Mouse (Mus musculus) hematopoietic stem cell, adult 5-6 weeks (primary cell): ENCODE data around the gene Nkg7. TPM values are rescaled to one million over a fixed set of nuclear protein-coding genes. Genes with fewer than 3 reads are reported as not detected.
A peak's percentile ranks its signal among the peaks of the same experiment; 100 is the strongest.
"Not testable (repeated sequence)": the region's sequence is repeated elsewhere in the genome, so short reads cannot be mapped to it uniquely, and the experiment has no call there.

Experiments used
- ATAC-seq, 2 experiments: fragments of 125-278 bp in 1 of 2; replicated peaks in 1 of 2; 2 replicates each; pipeline ENCODE4 v1.8.0; 2016 to 2017; ENCODE audit warnings: inconsistent platforms in 2 of 2, mild to moderate bottlenecking in 2 of 2, moderate number of reproducible peaks in 2 of 2, low read depth in 1 of 2, moderate TSS enrichment in 1 of 2; ENCODE audit not compliant: low FRiP score in 2 of 2, poor library complexity in 2 of 2, severe bottlenecking in 2 of 2, insufficient read depth in 1 of 2, low TSS enrichment in 1 of 2
- total RNA-seq: library from RNA; stranded (forward); fragments of 172-1452, 232-1000 nt; gene quantifications from 2 replicates; pipeline ENCODE4 v1.2.3, GENCODE M21; 2017

Gene Nkg7
- 94.2 and 115 TPM in 2 replicates for total RNA-seq

- peak; percentile 55 to 60; a peak in 3 of 4 replicates for ATAC-seq
Observed at GRCm38 (mm10) chr7:43436341-43437255, at the start of gene Nkg7. Gene Nkg7, plus strand, starts transcription at chr7:43437073.

DNA sequence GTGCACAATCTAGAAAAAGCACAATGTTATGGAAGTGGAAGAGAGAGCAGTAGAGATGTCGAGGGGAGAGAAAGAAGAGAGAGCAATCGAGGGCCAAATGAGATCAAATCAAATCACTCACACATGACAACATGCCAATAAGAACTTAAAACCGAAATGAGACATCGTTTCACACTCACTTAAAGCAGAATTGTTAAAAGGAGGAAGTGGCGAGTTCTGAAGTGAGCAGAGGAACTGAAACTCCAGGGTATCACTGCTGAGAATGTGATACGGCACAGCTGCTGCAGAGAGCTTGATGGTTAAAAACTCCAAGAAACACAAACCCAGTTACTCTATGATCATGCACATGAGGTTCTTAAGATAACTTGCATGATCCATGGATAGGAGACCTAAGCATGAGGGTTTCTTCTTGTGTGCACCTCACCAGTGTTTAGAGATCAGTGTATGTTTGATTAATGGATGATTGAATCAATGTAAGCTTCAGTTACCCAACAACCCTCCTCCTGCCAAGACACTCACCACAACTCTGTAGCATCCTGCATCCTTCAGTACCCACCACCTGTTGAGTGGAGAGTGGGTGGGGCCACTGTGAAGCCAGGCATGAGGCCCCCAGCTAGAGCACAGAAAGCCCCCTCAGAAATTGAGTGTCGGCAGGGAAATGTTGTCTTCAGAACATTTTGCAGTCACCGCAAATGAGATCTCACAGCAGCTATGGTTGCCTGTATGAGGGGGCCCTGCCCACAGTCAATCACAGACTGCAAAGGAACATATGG is 44.3 kb upstream of the Nkg7 start:
- peak; percentile 83 to 88 for ATAC-seq

GRCm38 (mm10) chr7:43399501-43399900 is 37.4 kb upstream of the Nkg7 start:
- ATAC-seq: no peak

DNA sequence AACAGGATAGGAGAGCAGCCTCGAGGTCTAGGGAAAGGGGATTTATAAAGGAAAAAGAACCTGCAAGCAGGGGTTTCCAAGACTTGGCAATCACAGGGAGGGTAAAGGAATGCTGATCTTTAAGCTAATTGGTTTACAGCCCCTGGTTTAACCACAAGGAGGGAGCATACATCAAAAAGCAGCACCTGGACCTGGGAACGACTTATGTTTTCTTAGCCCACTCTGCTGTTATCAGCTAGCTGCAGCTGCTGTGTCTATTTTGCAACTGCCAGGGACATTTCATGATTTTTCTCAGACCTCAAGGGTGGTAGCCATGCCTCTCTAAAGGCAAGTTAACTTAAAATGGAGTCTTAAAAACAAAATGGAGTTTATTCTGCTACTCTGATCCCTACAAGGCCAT is 34.2 kb upstream of the Nkg7 start:
- ATAC-seq: no peak

GRCm38 (mm10) chr7:43407573-43407972 is 29.3 kb upstream of the Nkg7 start:
- ATAC-seq: no peak; a peak in 1 of 4 replicates

- peak; percentile 87 to 90 for ATAC-seq
Observed at GRCm38 (mm10) chr7:43408131-43408553, 28.7 kb upstream of the Nkg7 start, which contains the start of gene Siglecg. Gene Siglecg, plus strand, starts transcription at chr7:43408204.

DNA sequence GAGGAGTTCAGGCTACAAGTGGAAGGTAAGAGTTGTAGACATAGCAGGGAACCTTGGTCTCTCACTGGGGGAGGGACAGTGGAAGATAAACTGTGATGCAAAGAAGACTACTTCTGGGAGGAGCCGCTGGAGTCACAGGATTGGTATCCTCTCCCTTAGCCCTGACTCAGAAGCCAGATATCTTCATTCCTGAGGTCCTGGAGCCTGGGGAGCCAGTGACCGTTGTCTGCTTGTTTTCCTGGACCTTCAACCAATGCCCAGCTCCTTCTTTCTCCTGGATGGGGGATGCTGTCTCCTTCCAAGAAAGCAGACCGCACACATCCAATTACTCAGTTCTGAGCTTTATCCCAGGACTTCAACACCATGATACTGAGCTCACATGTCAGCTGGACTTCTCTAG is 27.8 kb upstream of the Nkg7 start:
- no peak for ATAC-seq

DNA sequence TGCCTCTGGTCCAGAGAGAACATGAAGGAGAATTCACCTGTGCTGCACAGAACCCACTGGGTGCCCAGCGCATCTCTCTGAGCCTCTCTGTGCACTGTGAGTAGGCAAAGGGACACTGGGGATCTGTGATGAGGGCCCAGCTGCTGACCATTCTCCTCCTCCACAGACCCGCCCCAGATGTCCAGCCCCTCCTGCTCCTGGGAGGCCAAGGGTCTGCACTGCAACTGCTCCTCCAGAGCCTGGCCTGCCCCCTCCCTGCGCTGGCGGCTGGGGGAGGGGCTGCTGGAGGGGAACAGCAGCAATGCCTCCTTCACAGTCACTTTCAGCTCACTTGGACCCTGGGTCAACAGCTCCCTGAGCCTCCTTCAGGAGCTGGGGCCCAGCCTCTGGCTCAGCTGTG is 25.1 kb upstream of the Nkg7 start:
- not testable (repeated sequence) for ATAC-seq

GRCm38 (mm10) chr7:43417298-43417697 is 19.6 kb upstream of the Nkg7 start:
- ATAC-seq: no peak

DNA sequence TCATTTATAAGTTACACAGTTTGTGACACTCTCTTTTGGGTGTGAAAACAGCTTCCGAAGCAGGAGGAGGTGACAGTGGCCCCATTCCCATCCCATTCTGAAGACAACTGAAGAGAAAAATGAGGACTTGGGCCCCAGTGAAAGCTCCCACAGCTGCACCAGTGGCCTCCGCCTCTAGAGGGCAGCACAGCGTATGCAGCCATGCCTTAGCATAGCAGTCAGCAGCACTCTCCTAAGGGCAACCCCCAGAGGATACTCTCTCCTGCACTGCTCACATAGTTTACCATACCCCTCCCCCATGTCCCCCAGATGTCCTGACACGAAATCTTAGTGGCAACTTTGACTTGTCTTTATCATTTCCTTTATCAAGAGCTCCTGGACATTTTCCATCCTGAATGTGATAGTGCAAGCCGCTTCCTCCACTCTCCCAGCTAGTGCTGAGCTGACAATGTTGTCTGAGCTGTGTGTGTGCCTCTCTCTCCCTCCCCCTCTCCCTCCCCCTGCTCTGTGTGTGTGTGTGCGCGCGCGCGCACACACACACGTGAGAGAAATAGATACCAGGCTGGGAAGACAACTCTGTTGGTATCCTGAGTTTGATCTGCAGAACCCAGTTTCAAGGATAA is 13.8 kb upstream of the Nkg7 start:
- peak; percentile 98 to 99 for ATAC-seq

DNA sequence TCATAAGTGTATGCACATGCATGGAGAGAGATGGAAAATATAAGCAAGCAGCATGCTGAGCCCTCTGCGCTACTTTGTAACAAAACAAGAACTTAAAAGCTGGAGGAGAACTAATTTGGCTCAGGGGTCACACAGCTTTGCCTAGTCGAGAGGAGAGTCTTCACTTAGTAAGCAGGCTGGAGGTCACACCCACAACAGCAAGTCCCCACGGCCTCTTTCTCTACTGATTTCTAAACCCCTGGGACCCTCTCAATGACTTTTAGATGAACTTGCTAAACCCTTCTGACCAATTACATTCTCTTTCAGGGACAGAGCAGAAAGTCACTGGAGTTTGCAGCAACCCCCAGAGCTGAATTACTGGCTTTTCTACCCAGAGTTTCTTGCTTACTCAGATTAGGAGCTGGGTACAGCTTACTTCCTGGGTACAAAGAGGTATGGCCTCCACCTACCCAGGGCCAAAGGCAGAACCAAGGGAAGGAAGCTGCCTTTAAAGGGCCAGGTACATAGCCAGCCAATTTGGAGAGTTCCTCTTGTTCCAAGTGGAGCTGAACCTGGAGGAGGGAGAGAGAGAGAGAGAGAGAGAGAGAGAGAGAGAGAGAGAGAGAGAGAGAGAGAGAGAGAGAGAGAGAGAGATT is 12.8 kb upstream of the Nkg7 start:
- no peak for ATAC-seq

DNA sequence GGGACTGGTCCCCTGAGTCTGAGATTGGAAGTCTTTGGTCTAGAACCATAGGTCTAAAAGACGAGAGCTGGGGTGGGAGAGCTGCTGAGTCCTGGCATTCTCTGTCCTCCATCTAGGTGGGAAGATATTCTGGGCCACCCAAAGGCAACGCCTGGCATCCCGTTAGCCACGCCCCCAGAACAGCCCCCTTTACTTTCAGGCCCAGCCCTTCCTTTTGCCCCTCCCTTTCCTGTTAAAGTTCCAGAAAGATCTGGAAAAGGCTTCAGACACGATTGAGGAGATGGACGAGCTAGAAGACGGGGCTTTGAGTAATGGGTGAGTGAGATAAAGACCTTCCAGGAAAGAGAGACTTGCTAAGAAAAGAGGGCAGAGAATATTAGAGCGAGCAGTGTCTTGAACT is 9.5 kb upstream of the Nkg7 start, which contains the start of gene Lim2:
Lim2 (plus strand) TSS at position 265 of the 400 bp plus-strand sequence.
- no peak for ATAC-seq

- no peak for ATAC-seq
Observed at GRCm38 (mm10) chr7:43429500-43429899, 7.4 kb upstream of the Nkg7 start.

DNA sequence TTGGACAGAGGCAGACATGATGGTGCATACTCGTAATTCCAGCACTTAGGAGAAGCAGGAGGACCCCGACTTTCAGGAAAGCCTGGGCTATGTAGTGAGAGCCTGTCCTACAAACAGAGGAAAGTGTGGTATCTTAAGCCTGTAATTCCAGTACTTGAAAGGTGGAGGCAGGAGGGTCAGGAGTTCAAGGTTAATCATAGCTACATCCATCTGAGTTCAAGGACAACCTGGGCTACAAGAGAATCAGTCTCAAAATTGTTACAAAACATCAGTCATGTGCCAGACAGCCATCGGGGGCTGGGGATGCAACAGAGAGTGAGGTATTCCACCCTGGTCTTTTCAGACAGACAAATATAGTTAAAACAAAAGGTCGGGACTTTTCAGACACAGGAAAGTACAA is 4.0 kb upstream of the Nkg7 start:
- ATAC-seq: no peak

- ATAC-seq: no peak
Observed at GRCm38 (mm10) chr7:43434676-43435075, 2.2 kb upstream of the Nkg7 start.

DNA sequence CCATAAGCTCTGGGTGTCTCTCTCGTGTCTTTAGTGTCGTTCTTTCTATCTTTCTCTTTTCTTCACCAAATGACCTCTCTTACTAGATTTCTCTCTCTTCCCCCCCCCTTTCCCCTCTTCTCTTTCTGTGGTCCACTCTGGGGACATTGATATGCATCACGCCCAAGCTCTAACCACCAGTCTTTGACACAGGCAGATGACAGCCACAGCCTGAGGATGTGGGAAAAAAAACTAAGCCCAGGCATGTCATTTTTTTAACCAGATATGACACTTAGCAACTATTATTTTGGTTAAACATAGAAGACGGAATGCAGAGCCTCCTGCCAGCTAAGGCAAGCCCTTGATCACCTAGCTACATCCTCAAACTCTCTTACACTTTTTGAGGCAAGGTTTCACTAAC is 1.7 kb downstream of the Nkg7 start:
- ATAC-seq: peak; percentile 9 to 27

GRCm38 (mm10) chr7:43440482-43440881 is 3.6 kb downstream of the Nkg7 start, which contains the start of gene Cldnd2:
Gene Cldnd2, plus strand, starts transcription at chr7:43440782.
- no peak for ATAC-seq
